Mouse (Mus musculus) liver, embryonic 15.5 days (tissue): ENCODE measurements at regions not wholly inside any gene's neighbourhood (a gene's known extent, or its start where the extent isn't known, plus 50 kb on each side); places are given as distances from the start of the nearest gene placed in this dataset.

Experiments used
- ATAC-seq: fragments of 200-750 bp; cut with Nextera tagmentation; 2 replicates; pipeline ENCODE4 v1.8.0; 2017; ENCODE audit warnings: moderate number of reproducible peaks, mild to moderate bottlenecking, moderate library complexity; ENCODE audit not compliant: insufficient read depth
- H3K27ac ChIP-seq: fragments of 300-500 bp; sonication (generic); replicated peaks from 2 replicates; pipeline ENCODE4 v1.5.1; 2015; ENCODE audit warnings: mild to moderate bottlenecking, inconsistent platforms
- H3K27me3 ChIP-seq: fragments of 300-500 bp; sonication (generic); 2 replicates; pipeline ENCODE4 v1.6.1; 2015; ENCODE audit warnings: mild to moderate bottlenecking, inconsistent platforms
- H3K36me3 ChIP-seq: fragments of 300-500 bp; sonication (generic); replicated peaks from 2 replicates; pipeline ENCODE4 v1.6.1; 2015; ENCODE audit warnings: moderate library complexity, mild to moderate bottlenecking, inconsistent platforms
- H3K4me1 ChIP-seq: fragments of 300-500 bp; sonication (generic); replicated peaks from 2 replicates; pipeline ENCODE4 v1.6.1; 2015; ENCODE audit warnings: inconsistent platforms
- H3K4me2 ChIP-seq: fragments of 300-500 bp; sonication (generic); 2 replicates; pipeline ENCODE4 v1.6.1; 2015; ENCODE audit warnings: moderate library complexity, mild to moderate bottlenecking, inconsistent platforms
- H3K4me3 ChIP-seq: fragments of 300-500 bp; sonication (generic); replicated peaks from 2 replicates; pipeline ENCODE4 v1.5.1; 2015; ENCODE audit warnings: mild to moderate bottlenecking, inconsistent platforms
- H3K9ac ChIP-seq: fragments of 300-500 bp; sonication (generic); 2 replicates; pipeline ENCODE4 v1.6.1; 2015; ENCODE audit warnings: moderate library complexity, mild to moderate bottlenecking, inconsistent platforms
- H3K9me3 ChIP-seq: fragments of 300-500 bp; sonication (generic); replicated peaks from 2 replicates; pipeline ENCODE4 v1.6.1; 2016; ENCODE audit warnings: inconsistent platforms
- WGBS: fragments of 180-500 bp; shearing (Covaris S2); methylation state at CpG from one replicate; pipeline ENCODE4 v1.1.7; 2015; ENCODE audit warnings: mixed read lengths; ENCODE audit not compliant: insufficient replicate concordance; 5-methylcytosine and 5-hydroxymethylcytosine counted together

GRCm38 (mm10) chr4:8417821-8418220 is 179.0 kb upstream of the Car8 start:
- Histone ChIP-seq H3K4me3 (no peak overlapping the region), H3K4me1 (0 out of 2 replicates have a peak, but pooled peaks cover 6% of the 10 kb centered on the region), H3K27ac (no peak overlapping the region), H3K9me3 (no peaks in the 10 kb centered on the region), H3K9ac (no peak overlapping the region), H3K36me3 (no peaks in the 10 kb centered on the region), H3K4me2 (no peak overlapping the region), H3K27me3 (no peaks in the 10 kb centered on the region)
- 21% methylated on average over 5 of the region's 5 CpGs for WGBS
- ATAC-seq, result no peak

- 0 out of 2 replicates have a peak, but pooled peaks cover 5% of the 10 kb centered on the region for H3K4me1 ChIP-seq
- H3K9me3 ChIP-seq, result no peaks in the 10 kb centered on the region
- H3K36me3 ChIP-seq, result no peaks in the 10 kb centered on the region
- H3K9ac ChIP-seq, result no peak overlapping the region
- no peak overlapping the region for H3K4me3 ChIP-seq
- H3K4me2 ChIP-seq, result no peak overlapping the region
- ATAC-seq, result no peak
- H3K27me3 ChIP-seq, result no peaks in the 10 kb centered on the region
- no peak overlapping the region for H3K27ac ChIP-seq
These were observed 174.5 kb upstream of the Car8 start for GRCm38 (mm10) chr4:8413307-8413706.

- Histone ChIP-seq H3K4me2 (no peak overlapping the region), H3K36me3 (no peaks in the 10 kb centered on the region)
- 62% methylated on average over 2 of the region's 2 CpGs for WGBS
These were observed 161.2 kb upstream of the Car8 start for GRCm38 (mm10) chr4:8400069-8400468.

GRCm38 (mm10) chr4:8399430-8399829 is 160.6 kb upstream of the Car8 start:
- H3K27ac ChIP-seq, result no peak overlapping the region
- no peaks in the 10 kb centered on the region for H3K36me3 ChIP-seq
- no peaks in the 10 kb centered on the region for H3K4me1 ChIP-seq
- ATAC-seq, result no peak
- no peaks in the 10 kb centered on the region for H3K9me3 ChIP-seq
- H3K4me3 ChIP-seq, result no peak overlapping the region
- H3K4me2 ChIP-seq, result no peak overlapping the region
- WGBS, result 67% methylated on average over 1 of the region's 1 CpGs
- H3K27me3 ChIP-seq, result no peaks in the 10 kb centered on the region
- H3K9ac ChIP-seq, result no peak overlapping the region

More at GRCm38 (mm10) chr4:8400069-8400468, 161.2 kb upstream of the Car8 start:
- no peaks in the 10 kb centered on the region for H3K27me3 ChIP-seq
- ATAC-seq, result no peak
- H3K9ac ChIP-seq, result no peak overlapping the region
- no peaks in the 10 kb centered on the region for H3K4me1 ChIP-seq
- no peaks in the 10 kb centered on the region for H3K9me3 ChIP-seq
- no peak overlapping the region for H3K27ac ChIP-seq
- H3K4me3 ChIP-seq, result no peak overlapping the region

GRCm38 (mm10) chr4:8398969-8399368 is 160.1 kb upstream of the Car8 start:
- no peak for ATAC-seq
- no peaks in the 10 kb centered on the region for H3K9me3 ChIP-seq
- no peak overlapping the region for H3K9ac ChIP-seq
- 69% methylated on average over 4 of the region's 4 CpGs for WGBS
- no peaks in the 10 kb centered on the region for H3K27me3 ChIP-seq
- H3K4me1 ChIP-seq, result no peaks in the 10 kb centered on the region
- H3K4me3 ChIP-seq, result no peak overlapping the region
- no peak overlapping the region for H3K4me2 ChIP-seq
- H3K27ac ChIP-seq, result no peak overlapping the region
- no peaks in the 10 kb centered on the region for H3K36me3 ChIP-seq

GRCm38 (mm10) chr4:8383162-8383561 is 144.3 kb upstream of the Car8 start:
- H3K4me2 ChIP-seq, result no peak overlapping the region
- no peaks in the 10 kb centered on the region for H3K4me1 ChIP-seq
- no peak for ATAC-seq
- no peaks in the 10 kb centered on the region for H3K36me3 ChIP-seq
- H3K27me3 ChIP-seq, result no peaks in the 10 kb centered on the region
- no peak overlapping the region for H3K9ac ChIP-seq
- 65% methylated on average over 11 of the region's 11 CpGs for WGBS
- no peaks in the 10 kb centered on the region for H3K9me3 ChIP-seq
- H3K27ac ChIP-seq, result no peak overlapping the region
- H3K4me3 ChIP-seq, result no peak overlapping the region

GRCm38 (mm10) chr4:8382125-8382417 is 143.2 kb upstream of the Car8 start:
- Histone ChIP-seq H3K27ac (no peak overlapping the region), H3K36me3 (no peaks in the 10 kb centered on the region), H3K9me3 (no peaks in the 10 kb centered on the region), H3K27me3 (no peaks in the 10 kb centered on the region), H3K4me1 (no peaks in the 10 kb centered on the region), H3K4me3 (no peak overlapping the region), H3K9ac (no peak overlapping the region), H3K4me2 (no peak overlapping the region)
- no peak for ATAC-seq
- WGBS, result 63% methylated on average over 3 of the region's 3 CpGs

- Histone ChIP-seq H3K36me3 (no peaks in the 10 kb centered on the region), H3K4me1 (no peaks in the 10 kb centered on the region), H3K4me2 (no peak overlapping the region), H3K9me3 (no peaks in the 10 kb centered on the region), H3K27ac (no peak overlapping the region), H3K27me3 (no peaks in the 10 kb centered on the region), H3K9ac (no peak overlapping the region), H3K4me3 (no peak overlapping the region)
- ATAC-seq, result no peak
- WGBS, result 56% methylated on average over 13 of the region's 13 CpGs
These were observed 142.7 kb upstream of the Car8 start for GRCm38 (mm10) chr4:8381408-8382124.

GRCm38 (mm10) chr4:8380711-8381338 is 142.0 kb upstream of the Car8 start:
- no peaks in the 10 kb centered on the region for H3K9me3 ChIP-seq
- H3K4me2 ChIP-seq, result no peak overlapping the region
- ATAC-seq, result no peak
- H3K27me3 ChIP-seq, result no peaks in the 10 kb centered on the region
- WGBS, result 32% methylated on average over 5 of the region's 5 CpGs
- H3K27ac ChIP-seq, result no peak overlapping the region
- H3K36me3 ChIP-seq, result no peaks in the 10 kb centered on the region
- H3K9ac ChIP-seq, result no peak overlapping the region
- no peak overlapping the region for H3K4me3 ChIP-seq
- no peaks in the 10 kb centered on the region for H3K4me1 ChIP-seq

GRCm38 (mm10) chr4:8374737-8375489 is 136.1 kb upstream of the Car8 start:
- no peaks in the 10 kb centered on the region for H3K4me1 ChIP-seq
- no peak overlapping the region for H3K4me2 ChIP-seq
- H3K36me3 ChIP-seq, result no peaks in the 10 kb centered on the region
- H3K27ac ChIP-seq, result no peak overlapping the region
- WGBS, result 59% methylated on average over 6 of the region's 6 CpGs
- no peak overlapping the region for H3K9ac ChIP-seq
- H3K4me3 ChIP-seq, result no peak overlapping the region
- no peaks in the 10 kb centered on the region for H3K9me3 ChIP-seq
- ATAC-seq, result no peak
- H3K27me3 ChIP-seq, result no peaks in the 10 kb centered on the region

GRCm38 (mm10) chr4:8374061-8374460 is 135.2 kb upstream of the Car8 start:
- Histone ChIP-seq H3K4me2 (no peak overlapping the region), H3K36me3 (no peaks in the 10 kb centered on the region), H3K4me1 (no peaks in the 10 kb centered on the region), H3K4me3 (no peak overlapping the region), H3K27me3 (no peaks in the 10 kb centered on the region), H3K9me3 (no peaks in the 10 kb centered on the region), H3K9ac (no peak overlapping the region), H3K27ac (no peak overlapping the region)
- no peak for ATAC-seq
- WGBS, result 58% methylated on average over 3 of the region's 3 CpGs
